Mouse (Mus musculus): ENCODE measurements around the gene A930004D18Rik.
A peak's percentile ranks its signal among the peaks of the same experiment; 100 is the strongest.

A930004D18Rik gene

GRCm38 (mm10) chr2:18037491-18037890 lies at the start of gene A930004D18Rik:
TSS of gene A930004D18Rik (minus strand) at chr2:18037737.
- DNase-seq, result no peak

DNA sequence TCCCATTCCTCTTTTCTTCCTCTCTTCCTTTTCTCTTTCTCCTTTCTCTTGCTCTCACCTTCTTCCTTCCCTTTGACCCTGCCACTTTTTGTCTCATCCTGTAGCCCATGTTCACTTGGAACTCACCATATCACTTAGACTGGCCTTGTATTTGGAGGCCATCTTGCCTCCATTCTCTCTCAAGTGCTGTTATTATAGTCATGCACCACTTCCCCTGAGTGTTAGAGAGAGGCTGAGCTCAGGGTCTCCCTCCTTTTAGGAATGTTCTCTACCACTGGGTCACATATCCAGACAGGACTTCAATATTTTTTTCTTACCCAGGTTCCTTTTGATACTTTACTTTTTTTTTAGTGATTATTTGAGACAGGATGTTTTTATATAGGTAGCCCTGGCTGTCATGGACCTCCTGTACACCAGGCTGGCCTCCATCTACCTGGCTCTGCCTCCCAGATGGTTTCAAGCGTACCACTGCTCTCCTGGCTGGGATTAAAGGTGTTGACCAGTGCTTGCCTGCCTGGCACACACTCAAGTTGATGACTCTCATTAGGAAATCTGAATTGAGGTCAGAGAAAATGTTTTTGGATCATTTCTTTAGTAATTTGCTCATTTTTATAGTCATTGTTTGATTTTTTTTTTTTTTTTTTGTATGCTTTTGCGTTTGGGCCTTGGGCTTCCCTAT lies 42.8 kb upstream of the A930004D18Rik start:
- DNase-seq, result peak; percentile 42

DNA sequence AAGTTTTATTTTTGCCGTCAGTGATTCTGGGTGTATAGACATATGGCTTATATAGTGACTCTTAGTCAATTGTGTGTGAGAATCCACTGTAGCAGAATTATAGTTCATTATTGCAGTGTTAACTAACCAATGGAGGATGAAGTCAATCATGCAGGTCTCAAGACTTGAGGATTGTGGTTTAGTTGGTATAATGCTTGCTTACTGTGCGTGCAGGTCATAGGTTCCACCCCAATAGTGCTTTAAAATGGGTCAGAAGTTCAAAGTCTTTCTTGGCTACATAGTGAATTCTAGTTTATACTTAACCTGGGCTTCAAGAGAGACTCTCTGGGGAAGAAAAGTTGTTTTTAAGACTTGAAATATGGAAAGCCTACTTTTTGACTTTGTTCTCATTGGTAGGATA lies 34.4 kb upstream of the A930004D18Rik start:
- DNase-seq, result no peak

DNA sequence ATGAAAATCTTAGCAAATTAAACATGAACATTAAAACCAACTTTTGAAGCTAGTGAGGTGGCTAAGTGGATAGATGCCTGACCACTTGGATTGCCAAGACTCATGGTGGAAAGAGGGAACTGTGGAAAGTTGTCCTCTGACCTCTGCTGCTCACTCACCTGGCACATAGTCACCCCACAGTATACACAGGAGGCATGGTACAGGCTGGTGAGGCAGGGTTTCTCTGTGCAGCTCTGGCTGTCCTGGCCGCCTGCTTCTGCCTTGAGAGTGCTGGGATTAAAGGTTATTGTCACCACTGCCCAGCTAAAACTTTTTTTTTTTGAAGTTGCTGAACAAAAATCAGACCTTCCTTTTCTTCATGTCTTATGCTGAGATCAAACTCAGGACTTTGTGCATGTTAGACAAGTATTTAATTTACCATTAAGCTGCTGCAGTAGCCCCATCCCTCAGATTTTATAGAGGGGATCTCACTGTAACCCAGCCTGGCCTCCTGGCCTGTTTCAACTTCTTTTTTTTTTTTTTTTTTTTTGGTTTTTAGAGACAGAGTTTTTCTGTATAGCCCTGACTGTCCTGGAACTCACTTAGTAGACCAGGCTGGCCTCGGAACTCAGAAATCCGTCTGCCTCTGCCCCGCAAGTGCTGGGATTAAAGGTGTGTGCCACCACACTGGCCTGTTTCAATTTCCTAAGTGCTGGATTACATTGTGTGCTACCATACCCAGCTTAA lies 30.7 kb upstream of the A930004D18Rik start:
- no peak for DNase-seq

- DNase-seq, result no peak
These were observed 28.9 kb upstream of the A930004D18Rik start for GRCm38 (mm10) chr2:18066436-18066835.

DNA sequence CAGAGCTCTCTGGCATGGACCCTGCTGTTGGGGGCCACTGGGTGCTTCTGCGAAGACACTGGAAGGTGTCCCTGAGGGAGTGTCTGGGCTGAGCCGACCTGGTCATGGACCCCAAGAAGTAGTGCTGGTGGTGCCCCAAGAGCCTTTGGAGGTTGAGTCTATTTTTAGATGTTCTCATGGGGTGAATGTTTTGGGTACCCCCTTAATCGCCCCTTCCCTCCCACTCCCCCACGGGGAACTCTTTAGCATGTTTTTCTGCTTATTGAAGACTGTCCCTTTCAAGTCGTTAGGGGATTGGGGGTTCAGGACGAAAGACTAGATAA lies 28.1 kb upstream of the A930004D18Rik start:
- DNase-seq, result no peak

DNA sequence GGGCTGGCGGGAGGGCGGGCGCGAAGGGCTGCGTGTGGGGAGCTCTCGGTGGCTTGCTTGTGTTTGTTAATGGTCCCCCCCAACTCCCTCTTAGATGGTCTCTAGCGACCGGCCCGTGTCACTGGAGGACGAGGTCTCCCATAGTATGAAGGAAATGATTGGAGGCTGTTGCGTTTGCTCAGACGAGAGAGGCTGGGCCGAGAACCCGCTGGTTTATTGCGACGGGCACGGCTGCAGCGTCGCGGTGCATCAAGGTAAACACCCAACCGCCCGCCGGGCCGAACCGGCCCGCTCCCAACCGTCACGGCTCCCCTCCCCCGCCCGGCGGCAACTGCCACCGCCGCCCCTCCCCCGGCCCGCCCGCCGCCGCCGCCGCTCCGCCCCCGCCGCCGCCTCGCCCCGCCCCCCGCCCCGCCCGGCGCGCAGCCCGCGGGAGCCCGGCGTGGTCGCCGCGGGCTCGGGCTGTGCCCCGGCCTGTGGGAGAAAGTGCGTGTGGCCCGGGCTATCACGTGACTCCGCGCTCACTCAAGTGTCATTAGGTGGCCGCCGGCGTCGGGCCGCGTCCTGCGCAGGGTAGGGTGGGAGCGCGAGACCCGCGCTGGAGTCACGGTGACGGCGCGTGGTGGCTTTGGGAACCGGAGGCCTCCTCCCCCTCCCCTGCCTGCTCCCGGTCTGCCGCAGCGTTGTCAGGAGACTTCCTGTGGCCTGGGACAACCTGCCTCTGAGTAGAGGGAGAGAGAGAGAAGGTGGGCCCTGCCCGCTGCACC lies 27.6 kb upstream of the A930004D18Rik start:
- DNase-seq, result peak; percentile 77

GRCm38 (mm10) chr2:18064356-18064858 lies 26.9 kb upstream of the A930004D18Rik start:
- DNase-seq, result peak; percentile 92

- no peak for DNase-seq
These were observed 26.3 kb upstream of the A930004D18Rik start for GRCm38 (mm10) chr2:18063763-18064251.

DNA sequence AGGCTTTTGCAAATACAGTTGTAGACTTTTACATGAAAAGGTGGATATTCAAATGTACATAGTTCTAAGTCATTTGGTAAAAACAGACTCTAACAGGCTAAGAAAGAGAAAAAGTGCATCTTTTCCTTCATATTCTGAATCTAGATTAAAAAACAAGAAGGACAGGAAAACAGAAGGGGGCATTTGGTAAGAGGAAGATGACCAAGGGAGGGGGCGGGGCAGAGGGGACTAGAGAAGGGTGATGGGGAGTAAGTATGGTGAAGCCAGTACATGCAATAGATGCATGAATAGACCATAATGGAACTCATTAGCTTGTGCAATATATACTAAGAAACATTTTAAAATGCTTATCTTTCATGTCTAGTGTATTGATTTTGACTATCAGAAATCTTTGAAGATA lies 22.9 kb upstream of the A930004D18Rik start:
- DNase-seq, result no peak

- DNase-seq, result no peak
These were observed 22.4 kb upstream of the A930004D18Rik start for GRCm38 (mm10) chr2:18059891-18060290.

GRCm38 (mm10) chr2:18059063-18059462 lies 21.5 kb upstream of the A930004D18Rik start:
- DNase-seq, result no peak

- no peak for DNase-seq
These were observed 20.7 kb upstream of the A930004D18Rik start for GRCm38 (mm10) chr2:18058146-18058708.

DNA sequence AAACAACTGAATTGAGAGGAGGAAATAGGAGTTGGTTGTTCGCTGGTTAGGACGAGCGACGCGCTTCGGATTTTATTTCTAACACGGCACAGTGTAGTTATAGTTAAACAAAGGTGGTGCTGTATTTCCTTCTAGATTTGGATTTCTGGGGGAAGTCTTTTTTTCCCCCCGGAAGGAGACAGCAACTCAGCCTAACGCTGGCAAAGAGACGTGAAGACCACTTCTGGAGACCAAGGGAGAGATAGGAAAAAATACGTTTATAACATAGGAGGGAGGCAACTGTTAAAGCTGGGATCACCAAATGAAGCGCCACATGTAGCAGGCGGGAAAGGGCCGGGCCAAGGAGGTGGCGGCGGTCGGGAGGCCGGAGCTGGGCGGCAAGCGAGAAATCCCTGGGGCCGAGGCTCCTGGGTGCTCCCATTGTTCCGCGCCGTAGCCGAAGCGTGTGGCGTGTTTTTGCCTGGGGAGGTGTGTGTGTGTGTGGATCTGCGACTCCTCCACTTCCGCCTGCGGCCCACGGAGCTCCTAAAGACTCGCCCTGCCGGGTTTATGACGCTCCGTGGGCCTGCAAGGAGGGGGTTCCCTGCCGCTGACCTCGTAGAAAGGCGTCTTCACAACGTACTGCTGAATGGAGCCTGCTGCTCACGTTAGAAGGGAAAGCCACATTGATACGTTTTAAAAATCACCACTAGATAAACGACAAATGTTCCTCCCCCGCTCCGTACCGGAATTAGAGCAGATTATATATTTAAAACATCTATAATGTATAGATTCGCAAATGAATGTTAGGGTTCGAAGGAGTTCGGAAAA lies 20.0 kb upstream of the A930004D18Rik start:
- peak; percentile 55 for DNase-seq

- DNase-seq, result peak; percentile 87
These were observed 19.3 kb upstream of the A930004D18Rik start for GRCm38 (mm10) chr2:18056786-18057255.

- DNase-seq, result peak; percentile 94
These were observed 18.6 kb upstream of the A930004D18Rik start for GRCm38 (mm10) chr2:18055929-18056785.

DNA sequence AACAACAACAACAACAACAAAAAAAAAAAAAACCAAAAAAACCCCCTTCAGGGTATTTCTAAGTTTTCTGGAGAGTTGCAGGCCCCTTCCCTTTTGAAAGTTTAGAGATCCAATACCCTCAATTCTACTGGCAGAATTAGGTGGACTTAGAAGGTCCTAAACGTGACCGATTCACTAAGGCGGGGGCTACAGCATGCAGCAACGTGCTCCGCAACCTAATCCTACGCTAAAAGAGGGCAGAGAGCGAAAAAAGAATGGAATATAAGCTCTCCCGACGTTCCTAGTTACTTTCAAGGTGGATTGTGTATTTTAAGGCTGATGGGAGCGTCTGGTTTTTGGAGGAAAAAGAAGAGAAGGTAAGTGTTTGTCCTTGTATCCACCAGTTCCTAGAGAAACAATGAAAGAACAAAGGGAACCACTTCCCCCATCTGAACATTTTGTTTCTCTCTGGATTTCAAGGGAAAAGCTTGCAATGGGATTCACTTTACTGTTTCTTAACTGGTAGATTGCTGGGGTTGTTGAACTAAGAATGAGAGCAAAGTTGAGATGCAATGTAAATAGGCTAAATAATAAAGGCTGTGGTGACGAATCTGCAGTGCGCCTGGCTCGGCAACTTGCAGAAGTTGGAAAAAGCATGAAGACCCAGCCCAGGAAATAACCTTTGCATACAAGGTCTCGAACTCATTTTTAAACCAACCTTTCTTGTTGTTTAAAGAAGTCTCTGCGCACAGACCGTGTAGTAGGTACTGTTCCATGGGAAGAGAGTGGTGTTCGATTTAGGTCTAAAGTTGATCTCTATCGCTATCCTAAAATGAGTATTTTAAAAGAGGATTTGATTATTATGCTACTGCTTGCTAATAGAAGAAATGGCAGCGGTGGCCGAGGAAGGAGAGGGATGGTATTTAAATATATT lies 17.7 kb upstream of the A930004D18Rik start, which contains the start of gene Mllt10:
Gene Mllt10 (plus strand): TSS at position 222 of the 913 bp plus-strand sequence.
- no peak for DNase-seq

- no peak for DNase-seq
These were observed 16.5 kb upstream of the A930004D18Rik start for GRCm38 (mm10) chr2:18053951-18054530.

DNA sequence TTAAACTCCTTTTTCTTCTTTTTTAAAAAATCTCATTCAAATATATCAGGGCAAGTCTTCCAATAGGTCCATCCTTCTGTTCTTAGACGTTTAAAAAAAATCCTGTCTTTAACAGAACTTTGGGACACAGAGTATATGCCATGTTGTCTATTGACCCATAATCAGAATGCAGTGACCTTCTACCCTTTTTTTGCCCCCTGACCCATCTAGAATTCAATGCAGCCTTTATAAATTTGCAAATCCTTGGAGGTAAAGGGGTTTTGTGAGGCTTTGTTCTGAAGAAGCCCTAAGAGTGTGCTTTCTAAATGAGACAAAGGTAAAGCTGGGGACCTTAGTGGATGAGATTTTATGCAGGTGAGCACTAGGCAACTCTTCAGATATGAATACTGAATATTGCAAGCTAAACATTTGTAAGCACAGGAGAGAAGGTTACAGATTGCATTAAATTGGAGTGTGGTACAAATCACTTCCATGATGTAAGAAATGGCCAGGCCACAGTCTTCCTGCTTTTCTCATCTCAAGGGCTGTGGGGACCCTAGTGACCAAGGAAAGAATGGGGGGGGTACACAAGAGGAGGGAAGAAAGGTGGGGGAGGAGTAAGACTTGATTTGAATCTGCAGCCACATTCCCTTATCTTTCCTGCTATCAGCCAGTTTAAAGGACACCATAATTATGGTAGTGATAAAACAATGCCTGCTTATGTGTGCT lies 15.9 kb upstream of the A930004D18Rik start:
- DNase-seq, result no peak
